14 mouse cellular contexts compared by ENCODE assay signal in the genomic region with DNA sequence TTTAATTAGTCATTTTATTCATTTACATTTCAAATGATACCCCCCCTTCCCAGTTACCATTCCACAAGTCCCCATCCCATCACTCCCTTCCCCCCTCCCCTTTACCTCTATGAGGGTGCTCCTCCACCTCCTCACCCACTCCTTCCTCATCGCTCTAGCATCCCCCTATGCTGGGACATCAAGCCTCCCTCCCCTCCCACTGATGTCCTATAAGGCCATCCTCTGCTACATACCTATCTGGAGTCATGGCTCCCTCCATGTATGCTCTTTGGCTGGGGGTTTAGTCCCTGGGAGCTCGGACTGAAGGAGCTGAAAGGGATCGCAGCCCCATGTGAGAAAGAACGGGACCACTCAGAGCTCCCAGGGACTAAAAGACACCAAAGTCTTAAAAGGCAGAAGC.
"Had no signal": no experiment of that assay in that cellular context is flagged by ENCODE, and none has a peak within 500 bp of the region (broad histone marks: within the 10 kb centered on the region; RNA-seq: fewer than 3 reads in every experiment).

No protein-coding gene starts in this region.

- H3K4me1 ChIP-seq: limb, embryonic 15.5 days; liver, embryonic 12.5 days; stomach, embryonic 15.5 days had no signal

- ATAC-seq: liver, embryonic 12.5 days had no signal

- H3K4me3 ChIP-seq: limb, embryonic 15.5 days; liver, embryonic 12.5 days; myocyte; neural tube, embryonic 15.5 days; stomach, embryonic 15.5 days had no signal

- DNase-seq: kidney, adult 11 months; kidney, adult 9 months; kidney, postnatal 14 days; lung, embryonic 14.5 days; lung, postnatal 10 days; lung, postnatal 4 days; right cerebral cortex, postnatal 4 days; spleen, adult 18-20 months; thymus, postnatal 36 days had no signal

- H3K9me3 ChIP-seq: limb, embryonic 15.5 days; liver, embryonic 12.5 days; neural tube, embryonic 15.5 days; stomach, embryonic 15.5 days had no signal

- H3K27me3 ChIP-seq: limb, embryonic 15.5 days; liver, embryonic 12.5 days; neural tube, embryonic 15.5 days; stomach, embryonic 15.5 days had no signal

- H3K9ac ChIP-seq: limb, embryonic 15.5 days; liver, embryonic 12.5 days; lung, embryonic 14.5 days; neural tube, embryonic 15.5 days; stomach, embryonic 15.5 days had no signal

- H3K36me3 ChIP-seq: limb, embryonic 15.5 days; liver, embryonic 12.5 days; neural tube, embryonic 15.5 days; stomach, embryonic 15.5 days had no signal

- H3K4me2 ChIP-seq: limb, embryonic 15.5 days; liver, embryonic 12.5 days; lung, embryonic 14.5 days; neural tube, embryonic 15.5 days; stomach, embryonic 15.5 days had no signal

- H3K27ac ChIP-seq: limb, embryonic 15.5 days; liver, embryonic 12.5 days; neural tube, embryonic 15.5 days; stomach, embryonic 15.5 days had no signal
